Mouse (Mus musculus): ENCODE data around the gene Fstl4. TPM values are rescaled to one million over a fixed set of nuclear protein-coding genes. Genes with fewer than 3 reads are reported as not detected.

Gene Fstl4
- total and polyA plus RNA-seq, 2 experiments, result under 0.01 TPM; not detected in 1

GRCm38 (mm10) chr11:52889527-52889926, 125.1 kb downstream of the Fstl4 start:
- H3K27ac ChIP-seq (replicated peaks; ENCODE audit: insufficient read depth, low read depth, low read length), result no peak overlapping the region
- WGBS, result 65% methylated on average over 4 of the region's 4 CpGs
- DNase-seq (ENCODE audit: extremely low read depth, low read depth, low spot score), result no peak
- no peaks in the 10 kb centered on the region for H3K27me3 ChIP-seq (ENCODE audit: control insufficient read depth, insufficient read depth, low read length)
- H3K4me1 ChIP-seq (ENCODE audit: control insufficient read depth, insufficient read depth, low read length), result no peaks in the 10 kb centered on the region
- no peak overlapping the region for H3K4me3 ChIP-seq (ENCODE audit: insufficient read depth, low read depth, low read length)
- H3K36me3 ChIP-seq (ENCODE audit: control insufficient read depth, insufficient read depth, low read length), result no peaks in the 10 kb centered on the region
- H3K79me2 ChIP-seq (ENCODE audit: control insufficient read depth, insufficient read depth, low read length), result no peaks in the 10 kb centered on the region
- TF ChIP-seq POLR2A (IDR thresholded peaks at IDR 0.05; ENCODE audit: extremely low read depth, insufficient read depth, low read length) (no peak), CTCF (IDR thresholded peaks at IDR 0.05; ENCODE audit: low read depth, low read length) (no peak)
- H3K9ac ChIP-seq (ENCODE audit: low read depth, low read length), result no peak overlapping the region

GRCm38 (mm10) chr11:52890156-52890555, 125.7 kb downstream of the Fstl4 start:
- no peak overlapping the region for H3K27ac ChIP-seq (replicated peaks; ENCODE audit: insufficient read depth, low read depth, low read length)
- WGBS, result 39% methylated on average over 7 of the region's 7 CpGs
- H3K4me1 ChIP-seq (ENCODE audit: control insufficient read depth, insufficient read depth, low read length), result no peaks in the 10 kb centered on the region
- H3K9ac ChIP-seq (ENCODE audit: low read depth, low read length), result no peak overlapping the region
- TF ChIP-seq POLR2A (IDR thresholded peaks at IDR 0.05; ENCODE audit: extremely low read depth, insufficient read depth, low read length) (no peak), CTCF (IDR thresholded peaks at IDR 0.05; ENCODE audit: low read depth, low read length) (no peak)
- no peaks in the 10 kb centered on the region for H3K36me3 ChIP-seq (ENCODE audit: control insufficient read depth, insufficient read depth, low read length)
- H3K4me3 ChIP-seq (ENCODE audit: insufficient read depth, low read depth, low read length), result no peak overlapping the region
- no peak for DNase-seq (ENCODE audit: extremely low read depth, low read depth, low spot score)
- no peaks in the 10 kb centered on the region for H3K27me3 ChIP-seq (ENCODE audit: control insufficient read depth, insufficient read depth, low read length)
- no peaks in the 10 kb centered on the region for H3K79me2 ChIP-seq (ENCODE audit: control insufficient read depth, insufficient read depth, low read length)

GRCm38 (mm10) chr11:52904101-52904500, 139.7 kb downstream of the Fstl4 start:
- Histone ChIP-seq H3K27me3 (ENCODE audit: control insufficient read depth, insufficient read depth, low read length) (no peaks in the 10 kb centered on the region), H3K4me1 (ENCODE audit: control insufficient read depth, insufficient read depth, low read length) (no peaks in the 10 kb centered on the region), H3K79me2 (ENCODE audit: control insufficient read depth, insufficient read depth, low read length) (no peaks in the 10 kb centered on the region), H3K9ac (ENCODE audit: low read depth, low read length) (no peak overlapping the region), H3K4me3 (ENCODE audit: insufficient read depth, low read depth, low read length) (no peak overlapping the region), H3K36me3 (ENCODE audit: control insufficient read depth, insufficient read depth, low read length) (no peaks in the 10 kb centered on the region), H3K27ac (replicated peaks; ENCODE audit: insufficient read depth, low read depth, low read length) (no peak overlapping the region)
- TF ChIP-seq CTCF (IDR thresholded peaks at IDR 0.05; ENCODE audit: low read depth, low read length) (no peak), POLR2A (IDR thresholded peaks at IDR 0.05; ENCODE audit: extremely low read depth, insufficient read depth, low read length) (no peak)
- no peak for DNase-seq (ENCODE audit: extremely low read depth, low read depth, low spot score)
- 82% methylated on average over 5 of the region's 5 CpGs for WGBS

GRCm38 (mm10) chr11:52910788-52911187, 146.4 kb downstream of the Fstl4 start:
- no peak overlapping the region for H3K27ac ChIP-seq (replicated peaks; ENCODE audit: insufficient read depth, low read depth, low read length)
- TF ChIP-seq CTCF (IDR thresholded peaks at IDR 0.05; ENCODE audit: low read depth, low read length), result no peak
- no peak for TF ChIP-seq POLR2A (IDR thresholded peaks at IDR 0.05; ENCODE audit: extremely low read depth, insufficient read depth, low read length)
- H3K4me3 ChIP-seq (ENCODE audit: insufficient read depth, low read depth, low read length), result no peak overlapping the region
- WGBS, result 35% methylated on average over 7 of the region's 7 CpGs
- H3K36me3 ChIP-seq (ENCODE audit: control insufficient read depth, insufficient read depth, low read length), result no peaks in the 10 kb centered on the region
- H3K4me1 ChIP-seq (ENCODE audit: control insufficient read depth, insufficient read depth, low read length), result no peaks in the 10 kb centered on the region
- H3K27me3 ChIP-seq (ENCODE audit: control insufficient read depth, insufficient read depth, low read length), result no peaks in the 10 kb centered on the region
- no peaks in the 10 kb centered on the region for H3K79me2 ChIP-seq (ENCODE audit: control insufficient read depth, insufficient read depth, low read length)
- H3K9ac ChIP-seq (ENCODE audit: low read depth, low read length), result no peak overlapping the region
- no peak for DNase-seq (ENCODE audit: extremely low read depth, low read depth, low spot score)

GRCm38 (mm10) chr11:52914431-52914830, 150.0 kb downstream of the Fstl4 start:
- no peaks in the 10 kb centered on the region for H3K4me1 ChIP-seq (ENCODE audit: control insufficient read depth, insufficient read depth, low read length)
- no peak overlapping the region for H3K9ac ChIP-seq (ENCODE audit: low read depth, low read length)
- no peak for DNase-seq (ENCODE audit: extremely low read depth, low read depth, low spot score)
- no peaks in the 10 kb centered on the region for H3K79me2 ChIP-seq (ENCODE audit: control insufficient read depth, insufficient read depth, low read length)
- H3K4me3 ChIP-seq (ENCODE audit: insufficient read depth, low read depth, low read length), result no peak overlapping the region
- H3K27me3 ChIP-seq (ENCODE audit: control insufficient read depth, insufficient read depth, low read length), result no peaks in the 10 kb centered on the region
- H3K36me3 ChIP-seq (ENCODE audit: control insufficient read depth, insufficient read depth, low read length), result no peaks in the 10 kb centered on the region
- H3K27ac ChIP-seq (replicated peaks; ENCODE audit: insufficient read depth, low read depth, low read length), result no peak overlapping the region
- TF ChIP-seq POLR2A (IDR thresholded peaks at IDR 0.05; ENCODE audit: extremely low read depth, insufficient read depth, low read length) (no peak), CTCF (IDR thresholded peaks at IDR 0.05; ENCODE audit: low read depth, low read length) (no peak)
- 64% methylated on average over 6 of the region's 6 CpGs for WGBS

GRCm38 (mm10) chr11:52915648-52916047, 151.2 kb downstream of the Fstl4 start:
- H3K4me3 ChIP-seq (ENCODE audit: insufficient read depth, low read depth, low read length), result no peak overlapping the region
- no peak for DNase-seq (ENCODE audit: extremely low read depth, low read depth, low spot score)
- TF ChIP-seq POLR2A (IDR thresholded peaks at IDR 0.05; ENCODE audit: extremely low read depth, insufficient read depth, low read length) (no peak), CTCF (IDR thresholded peaks at IDR 0.05; ENCODE audit: low read depth, low read length) (no peak)
- no peak overlapping the region for H3K9ac ChIP-seq (ENCODE audit: low read depth, low read length)
- H3K27ac ChIP-seq (replicated peaks; ENCODE audit: insufficient read depth, low read depth, low read length), result no peak overlapping the region
- H3K27me3 ChIP-seq (ENCODE audit: control insufficient read depth, insufficient read depth, low read length), result no peaks in the 10 kb centered on the region
- H3K4me1 ChIP-seq (ENCODE audit: control insufficient read depth, insufficient read depth, low read length), result no peaks in the 10 kb centered on the region
- 90% methylated on average over 2 of the region's 2 CpGs for WGBS
- H3K79me2 ChIP-seq (ENCODE audit: control insufficient read depth, insufficient read depth, low read length), result no peaks in the 10 kb centered on the region
- no peaks in the 10 kb centered on the region for H3K36me3 ChIP-seq (ENCODE audit: control insufficient read depth, insufficient read depth, low read length)

All from liver, adult 2 months (tissue).